Mouse (Mus musculus) MEL (cell line): ENCODE data around the gene Camta1. TPM values are rescaled to one million over a fixed set of nuclear protein-coding genes. Genes with fewer than 3 reads are reported as not detected.

Experiments
- DNase-seq: peaks from one replicate; pipeline ENCODE4 v3.0.0; 2011; ENCODE audit warnings: low read depth, low spot score
- H3K27ac ChIP-seq: 2 replicates; pipeline ENCODE4 v1.5.1; 2012; ENCODE audit warnings: low read depth, mild to moderate bottlenecking, control low read depth, low read length, moderate library complexity; ENCODE audit not compliant: control insufficient read depth
- H3K27me3 ChIP-seq, 2 experiments: fragments of 150-350 bp in 1 of 2; sonication (generic) in 1 of 2; 2 replicates each; pipeline ENCODE4 v1.6.1; 2012; ENCODE audit warnings: low read length in 2 of 2, mild to moderate bottlenecking in 2 of 2, improper control_type of control experiment in 1 of 2, moderate library complexity in 1 of 2; ENCODE audit not compliant: insufficient read depth in 2 of 2, control insufficient read depth in 1 of 2
- H3K36me3 ChIP-seq, 2 experiments: 2 replicates each; pipeline ENCODE4 v1.6.1; 2012 to 2014; ENCODE audit warnings: low read length in 2 of 2, improper control_type of control experiment in 1 of 2, inconsistent platforms in 1 of 2, mild to moderate bottlenecking in 1 of 2; ENCODE audit not compliant: insufficient read depth in 2 of 2, control insufficient read depth in 1 of 2
- H3K4me1 ChIP-seq, 2 experiments: fragments of 150-350 bp in 1 of 2; sonication (generic) in 1 of 2; 2 replicates each; pipeline ENCODE4 v1.6.1; 2012; ENCODE audit warnings: low read length in 2 of 2, improper control_type of control experiment in 1 of 2, mild to moderate bottlenecking in 1 of 2; ENCODE audit not compliant: insufficient read depth in 2 of 2, control insufficient read depth in 1 of 2
- H3K4me3 ChIP-seq, 2 experiments: fragments of 150-350 bp in 1 of 2; sonication (generic) in 1 of 2; 2 replicates each; pipeline ENCODE4 v1.5.1; 2012; ENCODE audit warnings: low read depth in 2 of 2, low read length in 2 of 2, mild to moderate bottlenecking in 2 of 2, moderate library complexity in 2 of 2, control low read depth in 1 of 2, improper control_type of control experiment in 1 of 2; ENCODE audit not compliant: control insufficient read depth in 1 of 2, insufficient read depth in 1 of 2
- H3K79me2 ChIP-seq: 2 replicates; pipeline ENCODE4 v1.6.1; 2012; ENCODE audit warnings: mild to moderate bottlenecking, low read length, moderate library complexity; ENCODE audit not compliant: control insufficient read depth, poor library complexity, insufficient read depth
- H3K9ac ChIP-seq: 2 replicates; pipeline ENCODE4 v1.6.1; 2012; ENCODE audit warnings: low read depth, mild to moderate bottlenecking, control low read depth, low read length, moderate library complexity; ENCODE audit not compliant: control insufficient read depth, poor library complexity, severe bottlenecking
- H3K9me3 ChIP-seq: fragments of 150-350 bp; sonication (generic); replicated peaks from 2 replicates; pipeline ENCODE4 v1.6.1; 2012; ENCODE audit warnings: mild to moderate bottlenecking, low read length, improper control_type of control experiment, moderate library complexity; ENCODE audit not compliant: insufficient read depth
- BHLHE40 ChIP-seq: IDR thresholded peaks from 2 replicates; pipeline ENCODE4 v1.6.1; 2012; ENCODE audit warnings: low read depth, mild to moderate bottlenecking, inconsistent platforms, low read length, improper control_type of control experiment, borderline replicate concordance
- CTCF ChIP-seq, 3 experiments: IDR thresholded peaks in 2 of 3; conservative IDR thresholded peaks in 1 of 3; 2 replicates each; pipeline ENCODE4 v1.5.1; 2011 to 2012; ENCODE audit warnings: low read length in 3 of 3, low read depth in 2 of 3, mild to moderate bottlenecking in 2 of 3, improper control_type of control experiment in 1 of 3, inconsistent platforms in 1 of 3, mixed read lengths in 1 of 3, moderate library complexity in 1 of 3; ENCODE audit not compliant: control insufficient read depth in 1 of 3, insufficient read depth in 1 of 3, poor library complexity in 1 of 3, severe bottlenecking in 1 of 3
- E2F4 ChIP-seq: IDR thresholded peaks from 2 replicates; pipeline ENCODE4 v1.6.1; 2011; ENCODE audit warnings: low read depth, low read length, improper control_type of control experiment, borderline replicate concordance
- EP300 ChIP-seq, 2 experiments: IDR thresholded peaks; 2 replicates each; pipeline ENCODE4 v1.6.1; 2011; ENCODE audit warnings: improper control_type of control experiment in 2 of 2, low read length in 2 of 2, low read depth in 1 of 2, mild to moderate bottlenecking in 1 of 2
- HCFC1 ChIP-seq: IDR thresholded peaks from 2 replicates; pipeline ENCODE4 v1.6.1; 2012; ENCODE audit warnings: low read depth, mild to moderate bottlenecking, inconsistent platforms, low read length, improper control_type of control experiment, moderate library complexity
- JUND ChIP-seq: IDR thresholded peaks from 2 replicates; pipeline ENCODE4 v1.6.1; 2011; ENCODE audit warnings: low read depth, mild to moderate bottlenecking, improper control_type of control experiment, low read length
- KAT2A ChIP-seq: conservative IDR thresholded peaks from 2 replicates; pipeline ENCODE4 v1.6.1; 2012; ENCODE audit warnings: low read depth, low read length, improper control_type of control experiment, inconsistent platforms
- MAX ChIP-seq: IDR thresholded peaks from 2 replicates; pipeline ENCODE4 v1.6.1; 2011; ENCODE audit warnings: low read length, improper control_type of control experiment
- MAZ ChIP-seq: IDR thresholded peaks from 2 replicates; pipeline ENCODE4 v1.6.1; 2012; ENCODE audit warnings: low read depth, mild to moderate bottlenecking, inconsistent platforms, low read length, improper control_type of control experiment
- MYB ChIP-seq: IDR thresholded peaks from 2 replicates; pipeline ENCODE4 v1.6.1; 2011; ENCODE audit warnings: mild to moderate bottlenecking, low read depth, low read length, improper control_type of control experiment
- MYC ChIP-seq: IDR thresholded peaks from 2 replicates; pipeline ENCODE4 v1.6.1; 2011; ENCODE audit warnings: low read depth, mild to moderate bottlenecking, low read length, improper control_type of control experiment, moderate library complexity
- POLR2AphosphoS2 ChIP-seq: IDR thresholded peaks from 2 replicates; pipeline ENCODE4 v1.6.1; 2011; ENCODE audit warnings: low read length, improper control_type of control experiment
- POLR2AphosphoS5 ChIP-seq: IDR thresholded peaks from 2 replicates; pipeline ENCODE4 v1.6.1; 2012; ENCODE audit warnings: low read depth, borderline replicate concordance, mild to moderate bottlenecking, inconsistent platforms, low read length, moderate library complexity, mixed read lengths
- RAD21 ChIP-seq: IDR thresholded peaks from 2 replicates; pipeline ENCODE4 v1.6.1; 2011; ENCODE audit warnings: mild to moderate bottlenecking, low read depth, low read length, improper control_type of control experiment
- SMC3 ChIP-seq: IDR thresholded peaks from 2 replicates; pipeline ENCODE4 v1.6.1; 2011; ENCODE audit warnings: low read depth, low read length, improper control_type of control experiment
- TCF12 ChIP-seq: IDR thresholded peaks from 2 replicates; pipeline ENCODE4 v1.6.1; 2014; ENCODE audit warnings: low read depth, mild to moderate bottlenecking, inconsistent platforms, low read length, improper control_type of control experiment, moderate library complexity
- USF1 ChIP-seq: IDR thresholded peaks from 2 replicates; pipeline ENCODE4 v1.6.1; 2014; ENCODE audit warnings: low read depth, mild to moderate bottlenecking, inconsistent platforms, low read length, improper control_type of control experiment, moderate library complexity
- USF2 ChIP-seq, 2 experiments: IDR thresholded peaks; 2 replicates each; pipeline ENCODE4 v1.6.1; 2011 to 2012; ENCODE audit warnings: improper control_type of control experiment in 2 of 2, low read length in 2 of 2, borderline replicate concordance in 1 of 2, inconsistent platforms in 1 of 2, low read depth in 1 of 2, mild to moderate bottlenecking in 1 of 2; ENCODE audit not compliant: insufficient read depth in 1 of 2
- ZC3H11A ChIP-seq: IDR thresholded peaks from 2 replicates; pipeline ENCODE4 v1.6.1; 2012; ENCODE audit warnings: low read depth, mild to moderate bottlenecking, inconsistent platforms, low read length, improper control_type of control experiment
- ZKSCAN1 ChIP-seq: IDR thresholded peaks from 2 replicates; pipeline ENCODE4 v1.6.1; 2012; ENCODE audit warnings: low read depth, mild to moderate bottlenecking, inconsistent platforms, low read length, improper control_type of control experiment, moderate library complexity
- ZMIZ1 ChIP-seq: IDR thresholded peaks from 2 replicates; pipeline ENCODE4 v1.6.1; 2012; ENCODE audit warnings: low read depth, mild to moderate bottlenecking, inconsistent platforms, low read length, improper control_type of control experiment, moderate library complexity
- polyA plus RNA-seq, 2 experiments: library from polyadenylated mRNA; stranded (reverse) in 1 of 2; unstranded in 1 of 2; fragments of >175 nt in 1 of 2; fragments of >200 nt in 1 of 2; gene quantifications; 2 replicates each; pipeline versions ENCODE4 v1.2.1 to v1.2.4; 2012; ENCODE audit warnings: low replicate concordance in 2 of 2, low read depth in 1 of 2; ENCODE audit not compliant: insufficient read length in 2 of 2, insufficient read depth in 1 of 2, missing spikeins in 1 of 2
- total RNA-seq: library from RNA; depleted of rRNA; stranded (reverse); fragments of 300-350 nt; gene quantifications from 2 replicates; pipeline ENCODE4 v1.2.3, GENCODE M21; 2012

The Camta1 gene
- total and polyA plus RNA-seq, 3 experiments, result 28.2 to 87.5 TPM; not detected in 1

DNA sequence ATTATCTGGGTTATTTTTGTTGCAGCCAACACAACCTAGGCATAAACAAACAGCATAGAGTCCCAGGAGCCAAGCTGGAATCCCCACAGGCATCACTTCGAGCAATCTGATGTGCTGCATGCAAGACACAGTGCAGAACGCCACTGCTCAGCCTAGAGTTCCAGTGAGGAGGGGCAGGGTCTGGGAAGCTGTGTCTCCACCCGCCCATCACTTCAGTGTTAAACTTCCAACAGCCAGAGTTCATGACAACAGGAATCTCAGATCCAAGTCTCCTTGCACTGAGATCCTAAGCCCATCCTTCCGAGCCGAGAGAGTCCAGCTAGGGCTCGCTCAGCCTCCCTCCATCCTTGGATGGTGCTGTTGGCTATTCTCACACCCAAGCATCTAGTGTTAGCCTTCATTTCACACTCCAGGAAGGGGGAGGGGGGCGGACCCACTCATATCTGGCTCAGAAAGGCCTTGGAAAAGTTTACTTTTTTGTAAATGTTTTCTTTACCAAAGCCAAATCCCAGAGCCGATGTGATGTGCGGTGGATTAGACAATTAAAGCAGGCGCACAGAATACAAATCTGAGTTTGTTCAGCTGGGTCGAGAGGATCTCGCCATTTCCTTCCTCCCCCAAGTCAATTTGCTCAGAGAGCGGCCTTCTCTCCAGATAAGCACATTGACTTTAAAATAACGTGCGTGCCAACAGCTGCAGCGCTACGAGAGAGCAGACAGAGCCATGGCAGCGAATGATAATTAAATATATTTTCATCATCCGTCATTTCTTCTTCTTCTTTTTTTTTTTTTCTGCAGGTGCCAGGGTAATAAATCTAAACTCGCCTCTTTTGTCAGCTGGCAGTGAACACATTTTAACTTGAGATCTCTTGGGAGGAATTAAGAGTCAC lies 120.2 kb downstream of the Camta1 start (continued):
- TF ChIP-seq HCFC1, result no peak
- TF ChIP-seq TCF12, result peak; percentile 98
- TF ChIP-seq MYC, result no peak; the same call in 1 of the 2 replicates
- no peak for TF ChIP-seq POLR2AphosphoS5
- no peak for TF ChIP-seq RAD21
- no peak for TF ChIP-seq USF1
- TF ChIP-seq MAZ, result no peak
- TF ChIP-seq POLR2AphosphoS2, result no peak
- no peak for TF ChIP-seq ZMIZ1
- TF ChIP-seq MAX, result no peak
- TF ChIP-seq KAT2A, result no peak
- TF ChIP-seq E2F4, result no peak
- no peak for TF ChIP-seq CTCF (IDR thresholded peaks at IDR 0.05 in 2 of 3, conservative IDR thresholded peaks at IDR 0.05 in 1 of 3; ENCODE audit: control insufficient read depth in 1 of 3, insufficient read depth in 1 of 3, low read depth in 2 of 3, low read length in 3 of 3, poor library complexity in 1 of 3, severe bottlenecking in 1 of 3)
- no peak for TF ChIP-seq ZC3H11A
- TF ChIP-seq BHLHE40, result peak; percentile 93
- TF ChIP-seq SMC3, result no peak
- peak; percentile 82 to 96 for TF ChIP-seq EP300 (IDR thresholded peaks at IDR 0.05; ENCODE audit: low read depth in 1 of 2, low read length in 2 of 2)
- TF ChIP-seq JUND, result no peak
- TF ChIP-seq MYB, result peak; percentile 80

DNA sequence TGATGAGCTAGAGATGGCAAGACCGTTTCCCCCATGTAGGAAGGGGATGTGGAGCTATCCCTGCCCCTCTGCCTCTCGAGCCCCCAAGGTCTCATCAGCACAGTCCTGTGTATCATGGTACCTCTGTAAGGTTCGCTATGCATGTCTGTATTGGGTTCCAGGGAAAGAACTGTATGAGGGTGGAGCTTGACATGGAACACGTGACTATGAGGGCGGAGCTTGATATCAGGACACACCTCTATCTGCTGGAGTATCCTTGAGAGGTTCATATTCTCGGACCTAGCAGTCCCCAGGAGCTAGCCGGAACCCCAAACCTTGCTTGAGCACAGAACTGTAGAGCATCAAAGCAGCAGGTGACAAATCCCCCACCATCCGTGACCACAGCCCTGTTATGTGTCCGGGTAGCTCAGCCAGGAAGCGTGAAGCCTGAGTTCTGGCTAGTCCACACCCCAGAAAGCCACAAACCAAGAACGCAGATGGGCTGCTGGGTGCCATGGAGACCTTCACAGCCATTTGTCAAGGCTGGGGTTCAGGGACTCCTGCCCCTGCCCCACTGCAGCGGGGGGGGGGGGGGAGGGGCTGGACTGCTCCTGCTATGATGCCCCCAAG lies 122.2 kb downstream of the Camta1 start:
- H3K79me2 ChIP-seq, result no peaks in the 10 kb centered on the region
- no peak for TF ChIP-seq CTCF (IDR thresholded peaks at IDR 0.05 in 2 of 3, conservative IDR thresholded peaks at IDR 0.05 in 1 of 3; ENCODE audit: control insufficient read depth in 1 of 3, insufficient read depth in 1 of 3, low read depth in 2 of 3, low read length in 3 of 3, poor library complexity in 1 of 3, severe bottlenecking in 1 of 3)
- no peak for TF ChIP-seq ZKSCAN1
- TF ChIP-seq USF2 (IDR thresholded peaks at IDR 0.05; ENCODE audit: borderline replicate concordance in 1 of 2, insufficient read depth in 1 of 2, low read depth in 1 of 2, low read length in 2 of 2), result no peak
- no peak for TF ChIP-seq MAZ
- peak; percentile 50; the same call in 1 of the 2 replicates for TF ChIP-seq USF1
- TF ChIP-seq HCFC1, result no peak
- TF ChIP-seq RAD21, result no peak
- TF ChIP-seq, all 39 proteins: peak for 1
- Histone ChIP-seq H3K36me3 (peaks cover 0 to 8% of the 10 kb centered on the region in 2 experiments; a peak in 2 of 4 replicates), H3K27ac (no peak overlapping the region), H3K9ac (no peak overlapping the region), H3K4me1 (peaks cover 0 to 7% of the 10 kb centered on the region in 2 experiments; a peak in 2 of 4 replicates), H3K27me3 (no peaks in the 10 kb centered on the region), H3K9me3 (no peaks in the 10 kb centered on the region), H3K4me3 (no peak overlapping the region)
- no peak for DNase-seq
